Mouse (Mus musculus) mature B cell (primary cell): ENCODE measurements around the gene Bod1.

Source experiments
- in situ Hi-C: fragments of 300-500 bp; cut with MboI; formaldehyde crosslinking; loops from 2 replicates; pipeline ENCODE4 v1.14.3; 2019

Gene Bod1

DNA sequence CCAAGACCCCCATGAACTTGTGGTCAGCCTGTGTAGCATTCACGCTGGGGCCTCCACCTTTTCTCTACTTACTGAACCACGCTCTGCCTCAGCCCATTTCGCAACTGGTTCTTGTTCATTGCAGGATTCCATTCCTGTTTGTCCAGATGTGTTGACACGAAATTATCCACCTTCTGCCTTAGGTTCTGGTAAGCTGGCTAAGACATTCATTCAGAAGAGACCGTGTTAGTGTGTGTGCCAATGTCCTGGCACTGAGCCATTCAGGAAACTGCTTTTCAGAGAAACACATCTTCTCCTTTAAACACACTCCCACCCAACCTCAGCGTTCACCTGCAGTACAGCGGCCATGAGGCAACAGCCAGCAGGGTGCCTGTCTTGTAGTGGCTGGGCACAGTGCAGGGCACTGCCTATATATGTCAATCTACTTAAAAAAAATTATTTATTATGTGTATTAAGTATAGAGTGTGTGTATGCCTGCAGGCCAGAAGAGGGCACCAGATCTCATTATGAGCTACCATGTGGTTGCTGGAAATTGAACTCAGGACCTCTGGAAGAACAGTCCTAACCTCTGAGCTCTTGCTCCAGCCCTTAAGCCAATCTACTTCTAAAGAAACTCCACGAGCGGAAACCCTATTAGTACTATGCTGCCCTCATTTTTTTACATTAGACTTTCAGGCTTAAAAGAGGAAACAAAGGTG lies 2.4 kb downstream of the Bod1 start:
- in situ Hi-C loops: loop anchor here (25.0 kb wide), 1 partner anchor 468 kb away; no protein-coding TSS in a partner anchor

DNA sequence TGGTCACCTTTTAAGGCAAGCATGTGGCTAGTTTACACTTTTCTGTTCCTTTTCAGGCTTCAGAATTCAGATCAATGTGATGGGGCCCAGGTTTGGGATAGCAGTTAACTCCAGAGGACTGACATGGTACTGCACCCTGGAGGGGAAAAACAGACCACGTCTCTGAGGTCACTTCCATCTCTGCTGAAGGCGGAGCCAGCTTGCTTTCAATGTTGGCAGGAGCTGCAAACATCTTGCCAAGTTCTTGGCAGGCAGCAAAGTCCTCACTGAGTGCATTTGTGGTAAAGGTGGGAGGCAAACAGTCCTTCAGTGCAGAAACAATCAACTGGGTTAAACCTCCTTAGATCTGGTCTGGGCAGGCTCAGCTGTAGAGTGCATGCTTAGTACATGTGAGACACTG lies 7.5 kb downstream of the Bod1 start:
- in situ Hi-C loops: loop anchor here (25.0 kb wide), 1 partner anchor 473 kb away; no protein-coding TSS in a partner anchor

DNA sequence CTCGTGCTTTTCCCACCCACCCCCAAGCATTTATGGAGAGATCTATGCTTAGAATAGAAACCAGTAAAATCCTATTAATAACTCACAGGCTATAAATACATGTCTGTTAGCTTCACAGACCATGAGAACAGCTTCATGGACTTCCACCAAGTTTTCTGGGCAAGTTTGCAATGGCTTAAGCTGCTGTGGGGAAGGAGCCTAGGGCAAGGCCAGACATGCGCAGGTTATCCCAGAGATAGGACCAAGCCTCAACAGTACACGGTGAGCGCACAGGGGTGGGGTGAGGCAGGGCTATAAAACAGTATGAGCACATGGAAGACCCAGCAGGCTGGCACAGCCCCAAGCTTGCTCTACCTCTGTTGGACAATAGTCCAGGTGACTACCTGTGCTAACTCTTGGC lies 8.2 kb downstream of the Bod1 start:
- in situ Hi-C loops: loop anchor here (25.0 kb wide), 1 partner anchor 474 kb away; no protein-coding TSS in a partner anchor

DNA sequence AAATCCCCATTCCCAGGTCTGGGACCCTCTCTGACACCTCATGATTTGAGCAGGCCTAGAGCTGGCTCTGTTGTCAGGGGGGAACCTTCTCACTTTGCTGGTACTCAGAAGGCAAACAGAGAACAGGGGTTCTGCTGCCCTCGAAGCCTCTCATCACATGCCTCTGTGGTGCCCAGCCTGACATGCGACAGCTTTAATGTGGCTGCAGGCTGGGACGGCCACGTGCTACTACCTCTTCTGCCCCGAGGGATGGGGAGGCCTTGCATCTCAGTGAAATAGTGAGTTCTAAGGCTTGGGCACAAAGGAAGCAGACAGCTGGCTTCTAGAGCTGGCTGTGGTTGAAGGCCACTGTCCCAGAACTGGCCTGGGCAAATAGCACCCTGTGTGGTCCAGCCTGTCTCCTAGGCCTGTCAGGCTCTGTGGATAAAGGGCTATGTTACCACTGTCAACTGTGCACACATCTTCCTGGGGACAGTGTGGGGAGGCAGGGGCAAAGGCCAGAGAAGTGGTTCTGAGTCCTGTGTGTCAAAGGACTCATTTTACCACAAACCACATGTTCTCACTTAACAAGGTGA lies 8.7 kb downstream of the Bod1 start:
- in situ Hi-C loops: loop anchor here (25.0 kb wide), 1 partner anchor 474 kb away; no protein-coding TSS in a partner anchor

DNA sequence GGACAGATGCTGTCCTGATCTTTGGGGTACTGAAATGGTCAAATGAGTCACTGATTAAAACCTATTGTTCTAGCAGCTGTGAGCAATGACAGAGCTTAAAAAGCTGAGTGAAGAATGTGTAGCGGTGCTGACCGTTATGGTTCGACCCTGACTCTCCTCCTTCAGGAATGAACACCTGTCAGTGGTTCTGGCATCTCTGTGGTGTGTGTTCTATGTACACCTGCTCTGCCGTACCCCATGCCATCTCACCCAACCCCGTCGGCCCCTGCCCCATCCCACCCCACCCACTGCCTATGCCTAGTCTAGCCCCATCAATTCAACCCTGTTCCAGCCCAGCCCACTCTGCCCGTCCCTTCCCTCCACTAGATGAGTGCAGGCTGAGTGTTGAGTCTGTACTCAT lies 9.5 kb downstream of the Bod1 start:
- in situ Hi-C loops: loop anchor here (25.0 kb wide), 1 partner anchor 475 kb away; no protein-coding TSS in a partner anchor

DNA sequence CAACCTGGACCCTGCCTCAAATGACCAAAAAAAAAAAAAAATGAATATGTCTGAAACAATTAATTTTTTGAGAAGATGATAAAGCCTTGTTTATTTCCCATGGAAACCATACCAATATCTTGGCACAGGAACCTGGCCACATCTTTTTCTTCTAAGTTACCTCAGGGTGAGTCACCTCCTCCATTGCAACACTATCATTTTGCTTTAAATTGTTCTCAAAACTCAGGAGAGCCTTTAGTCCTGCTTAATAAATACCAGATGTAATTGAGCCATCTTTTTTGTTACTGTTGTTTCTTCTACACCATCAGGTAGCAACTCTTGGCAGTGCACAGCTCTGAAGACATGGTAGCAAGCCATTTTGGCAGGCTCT lies 13.9 kb downstream of the Bod1 start:
- in situ Hi-C loops: loop anchor here (25.0 kb wide), 1 partner anchor 480 kb away; no protein-coding TSS in a partner anchor

DNA sequence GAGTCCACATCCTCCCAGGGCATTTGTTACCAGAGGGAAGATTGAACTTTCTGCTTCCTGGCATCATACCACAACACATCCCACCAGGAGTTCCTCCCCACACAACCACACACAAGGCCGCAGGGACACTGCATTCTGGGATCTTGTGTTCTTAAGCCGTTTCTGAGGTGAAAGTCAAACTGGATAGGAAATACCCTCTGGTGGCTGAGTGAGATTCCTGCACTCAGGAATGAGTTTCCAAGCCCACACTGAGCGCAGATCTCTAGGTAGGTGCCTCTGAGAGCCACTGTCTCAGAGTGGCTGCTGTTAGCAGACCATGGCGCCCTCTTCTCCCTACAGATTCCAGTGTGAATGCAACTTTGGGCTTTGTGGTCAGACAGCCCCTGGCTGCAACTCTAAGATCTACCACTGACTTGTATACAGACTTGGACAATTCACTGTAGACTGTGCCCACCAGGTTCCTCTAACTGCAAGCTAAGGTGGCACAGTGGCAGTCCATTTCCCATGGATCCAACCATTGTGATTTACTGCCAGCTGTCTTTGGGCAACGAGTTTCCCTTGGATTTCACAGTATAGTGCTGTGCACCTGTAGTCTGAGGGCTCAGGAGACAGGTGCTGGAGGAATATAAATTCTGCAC lies 14.4 kb downstream of the Bod1 start:
- in situ Hi-C loops: loop anchor here (25.0 kb wide), 1 partner anchor 480 kb away; no protein-coding TSS in a partner anchor

DNA sequence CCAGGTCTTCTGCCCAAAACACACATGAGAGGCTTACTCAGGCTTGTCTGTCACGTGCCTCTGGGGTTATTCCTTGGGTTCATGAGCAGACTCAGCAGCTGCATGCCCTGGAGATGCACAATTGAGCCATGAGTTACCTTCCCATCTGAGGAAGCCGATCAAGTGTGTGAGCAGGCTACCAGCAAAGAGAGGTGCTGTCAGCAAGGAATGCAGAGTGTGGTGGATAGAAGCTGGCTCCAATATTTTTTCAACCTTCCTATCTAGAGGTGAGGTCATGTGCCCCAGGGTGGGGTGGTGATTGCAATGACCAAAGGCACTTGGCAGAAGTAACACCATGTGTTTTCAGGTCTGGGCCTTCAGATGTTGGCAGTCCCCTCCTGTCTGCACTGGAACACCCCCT lies 22.2 kb downstream of the Bod1 start:
- in situ Hi-C loops: no loop called here

DNA sequence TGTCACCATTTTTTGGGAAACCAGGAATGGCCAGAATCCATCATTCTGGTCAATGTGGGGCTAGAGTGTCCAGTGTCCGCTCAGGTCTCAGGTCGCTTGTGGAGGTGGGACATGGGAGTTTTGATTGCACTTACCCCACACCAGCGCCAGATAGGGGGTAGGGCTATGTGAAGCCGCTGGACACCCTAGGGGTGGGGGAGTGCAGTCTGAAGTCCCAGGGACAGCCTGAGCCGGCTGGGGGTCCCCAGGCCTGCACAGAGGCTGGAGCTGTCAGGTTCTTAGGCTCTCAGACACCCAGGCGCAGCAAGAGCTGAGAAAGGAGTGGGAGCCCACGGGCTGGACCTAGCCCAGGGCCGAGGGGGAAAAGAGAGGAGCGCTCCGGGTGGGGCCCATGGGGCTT lies 24.4 kb downstream of the Bod1 start:
- in situ Hi-C loops: no loop called here

DNA sequence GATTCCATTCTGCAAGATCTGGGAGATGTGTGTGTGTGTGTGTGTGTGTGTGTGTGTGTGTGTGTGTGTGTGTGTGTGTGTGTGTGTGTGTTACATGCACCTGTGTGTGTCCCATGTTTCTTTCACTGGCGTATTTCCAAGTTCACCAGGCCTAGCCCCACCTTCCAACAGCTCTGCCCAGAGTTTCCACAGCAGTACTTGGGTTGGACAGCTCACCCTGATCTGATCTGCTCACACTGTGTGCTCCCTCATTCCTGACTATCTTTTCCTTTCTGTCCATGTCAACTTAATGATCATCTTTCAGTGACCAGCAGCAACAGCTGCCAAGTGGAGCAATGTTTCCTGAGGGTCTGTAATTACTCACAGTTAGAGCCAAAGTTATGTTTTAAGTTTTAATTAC lies 25.1 kb downstream of the Bod1 start:
- in situ Hi-C loops: no loop called here

DNA sequence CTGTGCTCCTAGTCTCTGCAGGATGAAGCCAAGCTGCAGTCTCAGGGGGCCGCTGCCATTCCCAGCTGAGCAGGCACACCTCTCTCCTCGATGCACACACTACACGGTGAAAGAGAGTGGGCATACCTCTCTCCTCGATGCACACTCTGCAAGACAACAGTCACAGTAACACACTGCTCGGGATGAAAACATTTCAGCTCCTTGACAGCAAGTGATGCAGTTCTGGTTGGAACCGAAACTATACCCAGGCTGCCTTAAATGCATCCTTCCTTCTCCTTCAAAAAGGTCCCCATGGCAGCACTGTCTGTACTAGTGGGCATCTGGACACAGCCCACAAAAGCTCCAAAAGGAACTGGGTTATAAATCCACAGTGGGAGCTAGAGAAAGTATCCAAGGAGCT lies 28.6 kb downstream of the Bod1 start:
- in situ Hi-C loops: no loop called here

DNA sequence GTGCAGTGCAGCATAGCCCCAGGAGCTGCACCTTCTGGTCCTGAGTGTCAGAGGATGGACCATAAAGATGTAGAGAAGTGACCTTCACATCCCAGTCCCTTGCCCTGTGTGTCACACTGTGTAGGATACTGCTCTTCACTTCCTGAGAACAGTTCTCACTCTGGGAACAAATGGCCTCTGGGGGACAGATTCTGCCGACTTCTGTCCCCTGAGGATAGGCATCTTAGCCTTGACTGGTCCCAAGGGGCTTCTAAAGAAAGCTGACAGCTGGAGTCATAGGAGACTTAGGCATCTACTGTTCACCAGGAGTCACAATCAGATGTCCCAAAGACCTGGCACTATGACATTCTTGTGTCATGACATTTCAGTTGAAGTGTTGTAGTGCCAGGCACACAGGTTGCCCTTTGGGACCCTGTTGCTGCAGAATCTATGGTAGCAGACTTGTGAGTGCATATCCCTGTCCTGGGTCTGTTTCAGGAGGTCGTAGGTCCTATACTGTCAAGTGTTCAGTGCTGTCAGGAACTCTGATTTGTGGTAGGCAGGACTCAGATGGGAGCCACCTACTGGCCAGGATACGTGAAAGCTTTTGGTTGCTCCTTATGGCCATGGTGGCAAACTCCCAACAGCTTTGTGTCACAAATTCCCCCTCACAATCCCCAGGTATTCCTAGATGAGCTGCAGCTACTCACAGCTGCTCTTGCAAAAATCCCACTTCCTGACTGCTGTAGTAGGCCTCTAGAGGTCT lies 30.4 kb downstream of the Bod1 start:
- in situ Hi-C loops: no loop called here

DNA sequence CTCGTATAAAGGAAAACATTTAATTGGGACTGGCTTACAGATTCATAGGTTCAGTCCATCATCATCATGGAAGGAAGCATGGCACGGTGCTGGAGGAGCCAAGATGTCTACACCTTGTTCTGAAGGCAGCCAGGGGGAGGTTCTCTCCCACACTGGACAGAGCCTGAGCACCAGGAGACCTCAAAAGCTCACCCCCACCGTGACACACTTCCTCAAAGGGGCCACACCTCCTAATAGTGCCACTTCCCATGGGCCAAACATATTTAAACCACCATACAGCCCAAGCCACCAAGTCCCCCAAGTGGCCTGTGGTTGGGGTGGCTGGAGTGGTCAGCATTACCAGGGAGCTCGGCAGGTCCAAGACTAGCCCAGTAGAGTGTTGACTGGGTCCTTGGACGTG lies 31.5 kb downstream of the Bod1 start:
- in situ Hi-C loops: no loop called here

DNA sequence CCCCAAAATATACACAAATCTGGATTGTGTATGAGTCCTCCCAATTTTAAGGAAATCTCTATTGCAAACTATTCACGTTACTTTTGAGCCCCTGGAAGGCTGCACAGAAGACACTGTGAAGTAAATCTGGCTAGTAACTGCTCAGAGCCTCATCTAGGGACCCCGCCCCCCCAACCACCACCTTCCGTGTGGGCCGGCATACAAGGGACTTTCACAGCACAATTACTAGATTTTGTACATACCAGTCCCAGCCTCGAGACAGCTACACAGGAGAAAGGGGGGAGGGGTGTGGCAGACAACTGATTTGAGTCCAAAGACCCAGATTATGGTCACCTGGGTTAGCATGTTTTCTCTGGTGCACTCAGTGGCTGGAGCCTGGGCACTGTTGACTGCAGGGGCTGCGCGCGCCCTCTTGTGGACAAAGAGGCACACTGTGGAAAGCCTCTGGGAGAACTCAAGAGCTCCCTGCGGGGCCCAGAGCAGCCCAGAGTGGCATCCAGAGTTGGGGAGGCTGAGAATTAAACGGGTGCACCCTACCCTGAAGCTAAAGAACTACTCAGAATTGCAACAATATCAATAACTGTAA lies 33.8 kb downstream of the Bod1 start:
- in situ Hi-C loops: no loop called here

DNA sequence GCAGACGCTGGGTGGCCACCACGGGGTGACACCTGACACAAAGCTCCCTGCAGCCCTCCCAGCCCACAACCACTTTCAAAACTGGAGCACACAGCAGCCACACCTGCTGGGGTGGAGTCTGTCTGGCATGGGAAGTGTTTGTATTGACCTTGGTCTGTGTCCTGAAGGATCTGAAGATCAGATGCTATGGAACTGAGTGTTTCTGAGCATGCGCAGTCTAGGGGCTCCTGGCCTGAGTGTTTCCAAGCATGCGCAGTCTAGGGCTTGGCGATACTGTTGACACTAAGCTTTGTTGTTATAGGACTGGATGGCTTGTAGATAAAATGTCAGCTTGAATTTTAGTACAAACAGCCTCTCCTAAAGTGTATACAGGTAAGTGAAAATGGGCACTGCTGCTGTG lies 43.0 kb downstream of the Bod1 start:
- in situ Hi-C loops: no loop called here

DNA sequence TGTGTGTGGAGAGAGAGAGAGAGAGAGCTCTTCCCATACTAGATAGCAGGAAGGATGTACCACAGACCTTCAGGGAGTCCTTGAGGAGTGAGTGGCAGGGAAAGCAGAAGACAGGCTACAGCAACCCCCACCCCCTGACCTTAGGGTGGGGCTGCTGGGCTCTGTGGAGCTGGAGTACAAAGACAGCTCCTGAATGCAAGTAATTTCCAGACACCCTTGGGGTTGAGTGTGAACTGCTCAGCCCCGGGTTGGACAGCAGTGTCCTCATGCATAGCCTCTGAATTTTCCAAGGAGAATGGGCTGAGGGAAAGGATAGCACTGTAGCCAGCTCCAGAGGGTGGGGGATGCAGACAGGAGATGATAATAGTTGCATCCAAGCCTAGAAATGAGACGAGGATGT lies 50.9 kb downstream of the Bod1 start:
- in situ Hi-C loops: no loop called here

DNA sequence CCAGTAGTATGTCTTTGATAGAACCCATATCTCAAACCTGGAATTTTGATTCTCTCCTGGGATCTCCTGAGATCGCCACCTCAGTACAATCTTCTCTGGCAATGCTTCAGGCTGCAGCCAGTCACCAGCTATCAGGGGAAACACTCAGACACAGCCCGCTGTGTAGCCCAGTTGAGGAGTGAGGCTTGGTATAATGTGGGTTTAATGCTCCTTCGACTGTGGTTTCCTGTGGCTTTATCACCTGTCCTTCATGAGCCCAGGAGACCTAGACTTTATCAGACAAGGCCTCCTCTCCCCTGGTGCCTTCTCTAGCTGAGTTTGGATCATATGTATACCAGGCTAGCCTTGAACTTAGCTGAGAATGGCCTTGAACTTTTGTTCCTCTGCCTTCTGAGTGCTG lies 53.9 kb downstream of the Bod1 start:
- in situ Hi-C loops: no loop called here

DNA sequence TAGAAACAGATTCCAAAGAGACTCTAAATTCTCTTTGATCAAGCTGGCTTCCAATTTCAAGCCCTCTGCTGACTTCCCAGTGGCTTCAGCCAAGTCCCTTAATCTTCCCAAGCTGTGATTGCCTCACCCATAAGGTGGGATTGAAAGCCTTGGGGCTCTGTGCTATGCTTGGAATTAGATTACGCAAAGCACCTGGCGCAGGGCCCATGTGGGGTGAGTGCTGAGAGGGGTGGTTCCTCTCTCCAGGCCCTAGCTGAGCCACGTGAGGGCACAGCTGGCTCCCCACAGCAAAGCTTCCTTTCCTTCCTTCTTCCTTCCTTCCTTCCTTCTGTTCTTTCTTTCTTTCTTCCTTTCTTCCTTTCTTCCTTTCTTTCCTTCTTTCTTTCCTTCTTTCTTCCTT lies 54.4 kb downstream of the Bod1 start:
- in situ Hi-C loops: no loop called here

DNA sequence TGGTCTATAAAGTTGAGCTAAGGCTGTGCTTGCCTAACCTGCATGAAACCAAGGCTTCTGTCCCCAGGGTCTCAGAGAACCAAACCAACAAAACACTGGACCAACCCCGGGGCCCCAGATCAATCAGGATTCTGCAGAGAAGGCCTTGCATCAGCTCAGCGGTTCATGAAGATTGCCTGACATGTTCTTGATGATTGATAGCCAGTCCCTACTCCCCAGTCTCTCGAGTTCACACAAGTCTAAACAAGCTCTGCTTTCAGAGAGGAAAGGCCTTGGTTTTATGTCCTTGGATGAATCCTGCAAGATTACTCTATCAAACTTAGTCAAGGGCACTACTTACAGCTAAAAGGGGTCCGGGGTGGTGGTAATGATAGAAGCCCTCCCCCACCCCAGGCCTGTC lies 55.0 kb downstream of the Bod1 start:
- in situ Hi-C loops: no loop called here
